In genomic region chr3:119955745-119956615, GRCm38 (mm10) we compare ENCODE assay signal across 26 mouse cellular contexts.
A peak's percentile ranks its signal among the peaks of the same experiment; 100 is the strongest.
DNase-seq lines count a peak whose midpoint lies in the region; TF ChIP-seq lines count a peak whose summit lies in the region.
"Had no signal": no experiment of that assay in that cellular context is flagged by ENCODE, and none has a peak within 500 bp of the region (broad histone marks: within the 10 kb centered on the region; RNA-seq: fewer than 3 reads in every experiment).

No protein-coding gene starts in this region.

- H3K27me3 ChIP-seq in myocyte (ENCODE audit: control insufficient read depth, insufficient read depth, insufficient read length): no peaks in the 10 kb centered on the region
- H3K27me3 ChIP-seq: embryonic facial prominence, embryonic 12.5 days; heart, embryonic 13.5 days; hindbrain, embryonic 12.5 days; limb, embryonic 15.5 days; lung, embryonic 15.5 days; stomach, embryonic 15.5 days had no signal

- no peaks in the 10 kb centered on the region for H3K79me2 ChIP-seq in myocyte (ENCODE audit: control insufficient read depth, insufficient read depth)

- no peaks in the 10 kb centered on the region for H3K36me3 ChIP-seq in myocyte (ENCODE audit: control insufficient read depth, insufficient read depth)
- H3K36me3 ChIP-seq: embryonic facial prominence, embryonic 12.5 days; heart, embryonic 13.5 days; hindbrain, embryonic 12.5 days; limb, embryonic 15.5 days; lung, embryonic 15.5 days; stomach, embryonic 15.5 days had no signal

- H3ac ChIP-seq in myocyte (ENCODE audit: control insufficient read depth, insufficient read length): no peak overlapping the region

- TF ChIP-seq POLR2A in myocyte (IDR thresholded peaks at IDR 0.05; ENCODE audit: insufficient read length, low read depth): no peak

- H3K4me2 ChIP-seq in myocyte (ENCODE audit: low read depth): peak overlapping the region; percentile 12
- H3K4me2 ChIP-seq: embryonic facial prominence, embryonic 12.5 days; heart, embryonic 13.5 days; hindbrain, embryonic 12.5 days; limb, embryonic 15.5 days; lung, embryonic 15.5 days; stomach, embryonic 15.5 days had no signal

- DNase-seq in embryo, embryonic 10 days (ENCODE audit: low spot score): peak; percentile 11
- no peak for DNase-seq in embryo, embryonic 10.5 days (ENCODE audit: low spot score)
- DNase-seq in frontal cortex, postnatal 36 days (ENCODE audit: low spot score in 2 of 2): peak; percentile 17 to 45
- DNase-seq in frontal cortex, postnatal 10 days (ENCODE audit: low spot score in 2 of 2): no peak
- peak; percentile 27 to 39 for DNase-seq in right cerebral cortex, postnatal 10 days (ENCODE audit: low spot score in 2 of 2)
- DNase-seq in right cerebral cortex, postnatal 14 days: no peak
- no peak for DNase-seq in adipocyte (ENCODE audit: low spot score)
- DNase-seq: adrenal gland, postnatal 14 days; cerebellum, adult 11-12 months; gastrocnemius, postnatal 36 days; heart, adult 2 months; heart, postnatal 14 days; kidney, postnatal 25 days; left cerebral cortex, postnatal 4 days; lung, postnatal 4 days; thymus, adult 18-20 months; thymus, postnatal 36 days had no signal

- no peak overlapping the region for H3K4me3 ChIP-seq in myocyte
- H3K4me3 ChIP-seq: embryonic facial prominence, embryonic 12.5 days; erythroblast, embryonic 14.5 days; heart, adult 2 months; heart, embryonic 13.5 days; hindbrain, embryonic 12.5 days; left cerebral cortex, adult 2 months; limb, embryonic 15.5 days; lung, embryonic 15.5 days; stomach, embryonic 15.5 days had no signal

TF ChIP-seq in myocyte, 11 proteins besides CTCF, POLR2A, EP300 and RAD21:
- TF ChIP-seq REST (IDR thresholded peaks at IDR 0.05; ENCODE audit: insufficient read depth, insufficient read length): no peak
- no peak for TF ChIP-seq MAX (IDR thresholded peaks at IDR 0.05; ENCODE audit: low read depth)
- TF ChIP-seq CEBPB (IDR thresholded peaks at IDR 0.05; ENCODE audit: insufficient read depth, poor library complexity, severe bottlenecking): no peak
- TF ChIP-seq E2F4 (IDR thresholded peaks at IDR 0.05; ENCODE audit: insufficient read depth): no peak
- TF ChIP-seq USF1 (IDR thresholded peaks at IDR 0.05; ENCODE audit: low read depth): no peak
- TF ChIP-seq TCF3 (IDR thresholded peaks at IDR 0.05; ENCODE audit: insufficient read length, low read depth): no peak
- TF ChIP-seq MYOG (IDR thresholded peaks at IDR 0.05; ENCODE audit: control insufficient read depth in 1 of 3, insufficient read depth in 1 of 3, insufficient read length in 2 of 3, low read depth in 2 of 3): no peak

Comparison
In these comparisons a context has a peak if more than half of its experiments do, and no peak if none do; other contexts are left out.
1. DNase-seq: peak in embryo, embryonic 10 days (single experiment), frontal cortex, postnatal 36 days (2 of 2) and right cerebral cortex, postnatal 10 days (2 of 2); none in embryo, embryonic 10.5 days (single experiment), frontal cortex, postnatal 10 days (0 of 2), right cerebral cortex, postnatal 14 days (single experiment) and adipocyte (single experiment).